Mouse (Mus musculus) frontal cortex, postnatal 14 days (tissue): ENCODE measurements around the gene Cyp2c23.

Experiments used
- DNase-seq, 2 experiments: peaks; one replicate each; pipeline ENCODE4 v3.0.0; 2022; ENCODE audit warnings: low spot score in 2 of 2

Gene Cyp2c23

DNA sequence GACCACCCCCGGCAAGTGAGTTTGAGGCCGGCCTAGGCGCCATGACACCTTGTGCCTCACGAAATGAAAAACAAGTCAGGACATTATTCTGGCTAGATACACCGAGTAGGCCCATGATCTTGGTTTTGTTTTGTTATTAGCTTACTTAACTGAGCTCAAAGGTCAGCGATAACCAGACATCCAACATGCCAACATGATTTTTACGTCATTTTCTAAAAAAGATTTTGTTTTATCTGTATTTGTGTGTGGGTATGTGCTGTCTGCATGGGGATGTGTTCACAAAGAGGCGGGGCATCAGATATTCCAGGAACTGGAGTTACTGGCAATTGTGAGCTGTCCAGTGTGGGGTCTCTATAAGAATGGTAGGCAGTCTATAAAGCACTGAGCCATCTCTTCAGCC is 56.9 kb downstream of the Cyp2c23 start:
- no peak for DNase-seq

DNA sequence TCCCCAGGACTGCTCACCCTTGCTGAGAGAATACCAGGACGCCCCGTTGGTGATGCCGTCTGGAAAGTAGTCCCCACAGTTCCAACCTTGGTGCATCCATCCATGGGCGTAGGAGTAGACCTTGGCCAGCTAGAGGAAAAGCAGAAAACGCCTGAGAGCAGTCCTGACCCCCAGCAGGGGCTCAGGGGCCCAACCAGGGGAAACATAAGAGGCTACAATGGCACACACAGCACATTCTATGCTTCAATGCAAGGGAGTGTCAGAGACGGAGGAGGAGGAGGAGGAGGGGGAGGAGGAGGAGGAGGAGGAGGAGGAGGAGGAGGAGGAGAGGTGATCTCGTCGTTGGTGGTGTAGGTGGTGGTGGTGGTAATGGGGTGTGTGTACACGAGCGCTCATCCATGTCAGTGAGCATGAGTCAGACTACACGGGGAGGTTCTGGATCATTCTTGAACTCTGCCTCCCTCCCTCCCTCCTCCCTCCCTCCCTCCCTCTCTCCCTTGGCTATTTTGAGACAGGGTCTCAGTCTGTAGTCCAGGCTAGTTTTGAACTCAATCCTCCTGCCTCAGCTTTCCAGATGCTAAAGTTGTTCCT is 60.5 kb downstream of the Cyp2c23 start:
- DNase-seq, result no peak

DNA sequence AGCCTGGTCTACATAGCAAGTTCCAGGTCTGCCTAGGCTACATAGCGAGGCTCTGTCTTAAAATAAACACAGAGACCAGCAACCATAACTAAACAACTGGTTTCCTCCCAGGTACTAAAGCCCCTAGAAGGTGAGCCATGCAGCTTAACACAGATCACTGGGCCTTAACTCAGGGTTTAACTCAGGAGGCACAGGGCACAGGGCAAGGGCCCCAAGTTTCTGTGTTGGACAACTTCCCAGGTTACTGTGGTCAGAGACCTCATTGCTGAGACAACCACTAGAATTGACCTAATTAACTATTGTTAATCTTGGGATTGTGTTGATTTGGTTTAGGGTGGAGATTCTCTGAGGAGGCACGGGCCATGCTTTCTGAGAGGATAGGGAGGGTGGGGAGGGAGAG is 62.5 kb downstream of the Cyp2c23 start:
- DNase-seq, result no peak

DNA sequence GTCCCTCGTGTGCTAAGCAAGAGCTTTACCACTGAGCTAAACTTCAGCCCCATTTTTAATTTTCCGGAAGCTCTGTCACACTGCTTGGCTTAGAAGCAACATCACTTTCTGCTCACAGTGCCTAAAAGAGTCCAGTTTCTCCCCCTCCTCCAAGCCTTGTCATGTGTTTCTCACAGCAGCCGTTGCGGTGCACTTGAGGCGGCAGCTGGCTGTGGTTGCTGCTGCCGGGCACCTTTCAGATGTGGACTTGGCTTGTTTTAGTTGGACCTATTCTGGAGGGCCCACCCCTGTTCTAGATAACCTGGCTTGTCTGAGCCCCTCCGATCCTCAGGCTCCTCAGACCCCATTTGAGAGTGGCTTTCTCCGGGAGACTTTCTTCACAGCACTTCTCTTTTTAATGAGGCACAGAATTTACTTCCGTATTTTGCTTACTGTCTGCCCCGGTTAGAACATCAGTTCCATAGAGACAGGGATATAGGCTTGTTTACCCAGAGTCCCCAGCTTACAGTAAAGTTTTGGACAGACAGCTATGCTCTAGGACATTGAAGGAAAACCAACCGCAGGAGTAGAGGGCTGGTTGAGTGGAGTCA is 63.4 kb downstream of the Cyp2c23 start:
- DNase-seq, result no peak

DNA sequence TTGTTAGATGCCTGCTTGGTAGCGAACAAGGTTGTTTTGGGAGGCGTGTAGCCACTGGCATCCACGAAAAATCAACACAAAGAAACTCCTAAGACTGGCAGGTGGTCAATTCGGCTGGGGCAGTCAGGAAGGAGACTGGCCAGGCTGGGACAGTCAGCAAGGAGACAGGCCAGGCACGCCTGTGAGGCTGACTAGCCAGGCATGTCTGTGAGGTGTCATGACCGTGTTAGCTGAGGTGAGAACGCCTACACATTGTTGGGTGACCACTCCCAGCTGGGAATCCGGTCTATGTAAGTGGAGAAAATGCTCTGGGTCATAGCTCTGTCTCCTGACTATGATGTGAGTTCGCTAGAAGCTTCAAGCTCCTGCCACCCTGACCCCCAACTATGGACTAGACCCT is 66.2 kb downstream of the Cyp2c23 start:
- DNase-seq, result no peak

DNA sequence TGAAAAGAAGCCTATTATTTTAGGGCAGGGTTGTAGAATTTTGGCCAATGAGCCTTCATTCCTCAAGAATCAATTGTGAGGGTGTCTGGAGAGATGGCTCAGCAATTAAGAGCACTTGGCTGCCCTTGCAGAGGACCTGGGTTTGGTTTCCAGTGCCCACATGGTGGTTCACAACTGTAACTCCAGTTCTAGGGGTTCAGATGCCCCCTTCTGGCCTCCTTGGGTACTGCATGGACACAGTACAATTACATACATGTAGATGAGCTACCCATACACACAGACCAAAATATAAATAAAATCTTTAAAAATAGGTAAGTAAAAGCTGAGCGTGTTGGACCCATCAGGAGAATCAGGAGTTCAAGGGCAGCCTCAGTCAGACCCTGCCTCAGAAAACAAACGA is 67.8 kb downstream of the Cyp2c23 start:
- DNase-seq, result no peak

DNA sequence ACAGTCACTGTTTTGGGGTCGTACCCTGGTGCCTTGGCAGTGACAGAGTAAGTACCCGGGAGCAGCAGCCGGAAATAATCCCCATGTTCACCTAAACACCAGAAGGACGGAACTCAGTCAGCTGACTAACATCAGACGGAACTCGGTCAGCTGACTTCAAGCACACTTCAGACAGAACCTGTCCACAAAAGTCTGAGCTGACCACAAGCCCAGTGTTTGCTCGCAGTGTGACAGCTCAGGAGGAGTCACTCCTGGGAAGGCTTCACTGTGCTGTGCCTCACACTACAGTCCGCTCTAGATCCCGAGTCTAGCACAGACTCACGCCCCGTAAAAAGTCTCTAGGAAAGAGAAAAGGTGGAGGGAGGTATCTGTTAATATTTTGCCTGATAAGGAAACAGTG is 69.0 kb downstream of the Cyp2c23 start:
- no peak for DNase-seq

DNA sequence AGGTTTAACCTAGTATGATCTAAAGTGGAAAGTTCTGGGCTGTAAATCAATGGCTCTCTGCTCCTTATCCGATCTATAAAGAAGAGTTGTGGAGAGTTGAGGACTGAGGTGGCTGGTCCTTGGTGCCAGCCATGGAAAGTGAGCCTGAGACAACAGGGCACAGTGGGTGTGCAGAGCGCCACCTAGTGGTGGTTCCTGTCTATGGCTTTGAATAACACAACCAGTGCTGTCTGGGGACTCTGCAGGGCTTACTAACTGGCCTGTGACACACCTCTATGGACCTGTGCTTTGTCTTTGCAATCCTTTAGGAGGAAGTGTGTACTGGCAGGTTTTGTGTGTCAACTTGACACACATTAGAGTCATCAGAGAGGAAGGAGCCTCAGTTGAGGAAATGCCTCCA is 69.8 kb downstream of the Cyp2c23 start:
- peak in 1 of 2 experiments; percentile 56 for DNase-seq

DNA sequence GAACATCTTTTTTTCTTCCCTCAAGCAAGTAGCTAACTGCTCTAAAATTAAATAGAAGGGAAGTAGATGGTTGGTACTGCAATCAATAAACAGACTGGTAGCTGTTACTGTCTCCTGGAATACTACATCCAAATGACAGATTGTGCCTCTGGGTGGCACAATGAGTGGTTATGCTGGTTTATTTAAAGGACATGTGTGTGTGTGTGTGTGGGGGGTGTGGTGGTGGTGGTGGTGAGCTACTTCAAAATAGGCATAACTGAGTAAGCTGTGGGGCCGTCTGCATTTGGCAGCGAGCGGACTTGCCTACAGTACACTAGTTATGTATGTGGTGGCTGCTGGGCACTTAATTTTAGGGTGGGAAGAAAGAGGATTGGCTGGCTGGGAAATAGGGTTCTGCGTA is 71.1 kb downstream of the Cyp2c23 start:
- DNase-seq, result peak; percentile 37 to 51

DNA sequence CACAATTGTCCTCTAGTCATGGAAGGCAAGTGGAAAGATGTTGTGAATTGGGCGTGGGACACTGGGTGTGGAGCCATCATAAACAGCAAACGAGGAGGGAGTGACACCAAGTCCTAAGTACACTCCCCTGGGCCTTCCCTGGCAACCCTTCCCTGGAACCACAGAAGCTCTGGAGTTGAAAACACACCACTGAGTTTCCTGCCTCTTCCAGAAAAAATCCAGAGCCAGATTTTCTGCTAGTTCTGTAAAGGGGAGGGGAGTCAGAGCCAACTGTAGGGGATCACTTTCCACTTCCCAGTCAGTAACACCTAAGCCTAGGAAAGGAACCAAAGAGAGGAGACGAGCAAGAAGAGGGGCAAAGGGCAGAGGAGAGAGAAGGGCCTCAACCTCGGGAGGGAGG is 71.6 kb downstream of the Cyp2c23 start:
- DNase-seq, result no peak

DNA sequence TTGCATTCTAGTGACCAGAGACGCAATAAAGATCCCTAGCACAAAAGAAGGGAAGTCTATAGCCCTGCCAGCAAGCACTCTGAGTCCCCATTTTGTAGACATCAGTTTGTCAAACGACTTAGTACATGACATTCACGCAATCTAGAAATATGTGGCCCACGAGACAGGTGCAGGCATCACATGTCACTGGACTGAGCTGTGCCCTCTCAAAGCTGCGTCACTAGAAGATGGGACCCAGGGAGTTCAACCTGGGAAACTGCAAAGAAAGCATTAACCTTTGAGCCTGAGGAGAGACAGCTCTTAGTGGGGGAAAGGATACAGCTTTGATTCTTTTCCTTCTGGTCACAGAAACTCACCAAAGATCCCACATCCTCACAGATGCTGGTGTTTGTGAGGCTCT is 73.7 kb downstream of the Cyp2c23 start:
- no peak for DNase-seq
